Mouse (Mus musculus) Muller cell, postnatal 12 days (primary cell): ENCODE measurements around the gene Masp1.
A peak's percentile ranks its signal among the peaks of the same experiment; 100 is the strongest.

ENCODE experiments used
- DNase-seq: peaks from one replicate; pipeline ENCODE4 v3.0.0-alpha.2; 2015; ENCODE audit errors: inconsistent ontology term

The Masp1 gene

GRCm38 (mm10) chr16:23513401-23513800, 7.2 kb downstream of the Masp1 start:
- no peak for DNase-seq

GRCm38 (mm10) chr16:23511166-23511935, 9.3 kb downstream of the Masp1 start:
- no peak for DNase-seq

DNA sequence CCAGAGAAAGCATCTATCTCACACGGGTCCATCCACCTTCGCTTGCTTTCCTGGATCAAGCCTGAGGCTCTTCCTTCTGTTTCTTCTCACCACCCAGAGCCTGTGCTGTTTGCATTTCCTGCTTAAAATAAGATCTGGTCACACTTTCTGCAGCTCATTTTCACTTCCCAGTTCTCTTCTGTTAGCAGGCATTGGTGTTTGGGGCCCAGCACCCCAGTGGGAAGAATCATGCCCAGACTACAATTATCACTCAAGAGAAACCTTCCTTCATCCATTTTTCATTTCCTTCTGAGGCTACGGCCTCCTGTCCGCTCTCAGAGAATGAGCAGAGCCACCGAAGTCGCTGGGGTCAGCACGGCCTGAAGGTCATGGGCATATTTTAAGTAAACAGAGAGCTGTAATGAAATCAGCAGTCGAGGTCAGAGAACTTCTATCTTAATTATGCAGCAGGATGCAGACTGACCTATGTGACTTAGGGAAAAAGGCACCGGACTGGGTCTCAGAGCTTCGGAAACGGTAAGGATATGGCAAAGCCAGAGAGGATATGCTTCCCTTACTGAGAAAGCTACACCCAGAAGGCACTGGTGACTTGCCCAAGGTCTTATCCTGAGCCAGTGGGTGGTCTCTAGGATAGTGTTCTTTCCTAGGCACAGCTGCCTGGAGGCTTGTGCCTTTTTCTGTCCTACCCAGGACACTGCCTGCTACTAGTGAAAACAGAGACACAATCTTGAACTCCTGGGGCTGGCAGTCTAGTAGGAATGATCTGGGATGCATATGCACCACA, 14.5 kb downstream of the Masp1 start:
- no peak for DNase-seq

DNA sequence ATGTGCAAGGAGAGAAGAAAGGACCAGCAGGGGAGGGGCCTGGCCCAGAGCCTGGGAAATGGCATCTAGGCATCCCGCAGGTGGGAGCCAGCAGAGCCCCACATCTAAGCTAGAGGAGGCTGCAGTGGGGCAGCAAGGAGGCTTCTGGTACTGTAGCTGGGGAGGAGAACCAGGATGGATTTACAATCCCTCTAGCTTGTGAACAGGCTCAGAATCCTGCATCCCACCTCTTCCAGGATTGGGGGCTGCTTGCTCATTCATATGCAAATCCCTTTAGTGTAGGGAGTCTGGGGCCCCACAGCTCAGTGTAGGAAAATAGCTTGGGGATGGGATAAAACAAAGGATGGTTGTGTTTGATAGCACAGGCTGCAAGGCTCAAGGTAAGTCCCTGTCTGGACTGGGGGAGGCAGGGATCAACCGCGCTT, 16.3 kb downstream of the Masp1 start:
- DNase-seq: no peak

DNA sequence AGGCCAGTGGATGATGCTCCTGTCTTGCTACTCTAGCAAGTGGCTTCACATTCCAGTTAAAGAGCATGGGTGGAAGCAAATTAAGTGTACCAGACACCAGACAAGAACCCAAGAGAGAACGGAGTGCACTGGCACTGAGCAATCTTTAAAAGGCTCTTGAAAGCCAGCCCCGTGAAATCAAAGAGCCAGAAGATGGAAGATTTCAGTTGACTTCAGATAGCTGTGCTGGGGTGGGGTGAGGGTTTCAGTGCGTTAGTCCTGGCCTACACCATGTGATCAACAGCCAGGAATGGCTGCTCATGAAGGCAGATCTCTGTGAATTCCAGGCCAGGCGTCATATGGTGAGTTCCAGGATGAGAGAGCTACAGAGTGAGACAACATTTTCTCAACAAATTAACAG, 17.3 kb downstream of the Masp1 start:
- DNase-seq: no peak

GRCm38 (mm10) chr16:23502478-23502877, 18.1 kb downstream of the Masp1 start:
- DNase-seq: no peak

- DNase-seq: no peak
Measured at GRCm38 (mm10) chr16:23501288-23501687, 19.3 kb downstream of the Masp1 start.

DNA sequence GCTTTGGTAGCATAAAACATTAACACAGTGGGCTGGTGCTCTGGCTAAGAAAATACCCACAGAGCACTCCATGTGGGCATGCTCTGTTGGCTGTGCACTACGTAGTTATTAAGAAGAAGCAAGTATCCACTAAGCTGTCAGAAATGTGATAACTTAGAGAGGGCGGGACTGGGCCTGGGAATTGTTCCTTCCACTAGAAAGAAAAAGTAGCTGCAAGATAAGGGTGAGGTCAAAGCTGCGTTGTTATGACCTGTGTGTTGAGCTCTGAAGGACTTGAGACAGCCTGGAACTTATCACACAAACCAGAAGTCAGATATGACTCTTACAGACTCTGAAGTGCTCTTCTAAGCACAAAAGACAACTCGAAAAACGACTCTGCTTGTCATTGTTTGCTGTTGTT, 20.1 kb downstream of the Masp1 start:
- DNase-seq: no peak

GRCm38 (mm10) chr16:23498691-23499131, 21.9 kb downstream of the Masp1 start:
- no peak for DNase-seq

- DNase-seq: no peak
Measured at GRCm38 (mm10) chr16:23497881-23498280, 22.7 kb downstream of the Masp1 start.

- DNase-seq: peak; percentile 91
Measured at GRCm38 (mm10) chr16:23497440-23497839, 23.2 kb downstream of the Masp1 start.

- DNase-seq: no peak
Measured at GRCm38 (mm10) chr16:23496245-23496924, 24.2 kb downstream of the Masp1 start.

DNA sequence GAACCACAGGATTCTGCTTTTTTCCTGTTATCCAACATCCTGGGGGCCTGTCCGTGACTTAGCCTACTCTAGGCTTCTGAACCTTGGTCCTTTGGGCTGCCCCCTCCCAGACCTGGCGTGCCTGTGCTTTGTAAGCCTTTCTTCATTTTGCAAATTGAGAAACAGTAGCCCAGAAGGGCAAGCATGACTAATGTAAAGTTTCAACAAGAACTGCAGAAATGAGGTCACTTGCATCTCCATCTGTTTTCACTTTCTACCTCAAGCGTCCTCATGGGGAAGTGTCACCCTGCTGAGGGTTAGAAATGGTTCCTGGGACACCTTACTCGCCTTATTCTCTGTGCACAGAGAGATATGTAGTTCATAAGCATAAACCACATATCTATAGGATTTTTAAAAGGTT, 27.8 kb downstream of the Masp1 start:
- DNase-seq: no peak

DNA sequence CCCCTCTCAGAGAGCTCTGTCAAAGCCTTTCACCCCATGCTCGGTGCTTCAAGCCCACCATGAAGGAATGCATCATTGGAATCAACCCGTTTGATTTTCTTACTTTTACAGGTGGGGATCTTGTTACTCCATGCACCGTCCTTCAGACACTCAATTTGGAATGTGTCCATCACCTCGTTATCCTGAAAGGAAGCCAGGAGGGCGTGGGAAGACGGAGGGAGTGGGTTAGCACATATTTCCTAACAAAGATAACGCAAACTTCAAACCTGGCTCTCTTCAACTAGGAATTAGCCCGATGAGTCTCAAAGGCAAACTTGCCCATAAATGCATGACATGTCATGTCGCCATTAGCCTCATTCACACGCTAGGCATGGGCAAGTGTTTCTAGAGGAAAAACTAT, 37.3 kb downstream of the Masp1 start:
- DNase-seq: no peak

- no peak for DNase-seq
Measured at GRCm38 (mm10) chr16:23482846-23483245, 37.8 kb downstream of the Masp1 start.

GRCm38 (mm10) chr16:23482218-23482617, 38.4 kb downstream of the Masp1 start:
- DNase-seq: no peak

GRCm38 (mm10) chr16:23479872-23480603, 40.6 kb downstream of the Masp1 start:
- DNase-seq: no peak

GRCm38 (mm10) chr16:23476598-23476997, 44.0 kb downstream of the Masp1 start:
- no peak for DNase-seq

DNA sequence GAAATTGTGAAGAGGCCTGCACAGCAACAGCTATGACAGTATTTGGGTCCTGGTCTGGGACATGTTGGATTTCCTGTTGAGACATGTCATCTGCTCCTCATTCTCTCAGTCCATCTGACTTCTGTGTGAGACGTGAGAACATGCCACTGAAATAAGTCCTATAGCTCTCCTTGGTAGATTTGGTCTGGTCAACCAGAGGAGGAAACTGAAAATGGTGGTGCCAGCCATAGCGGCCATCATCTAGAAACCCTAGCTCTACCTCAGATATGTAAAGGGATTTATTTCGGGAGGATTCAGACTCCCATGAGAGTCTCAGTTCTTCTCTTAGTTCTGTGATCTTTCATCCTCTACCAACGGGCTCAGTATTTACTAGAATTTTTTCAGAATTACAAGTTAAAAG, 45.0 kb downstream of the Masp1 start:
- no peak for DNase-seq

GRCm38 (mm10) chr16:23472046-23472445, 48.6 kb downstream of the Masp1 start:
- DNase-seq: no peak

DNA sequence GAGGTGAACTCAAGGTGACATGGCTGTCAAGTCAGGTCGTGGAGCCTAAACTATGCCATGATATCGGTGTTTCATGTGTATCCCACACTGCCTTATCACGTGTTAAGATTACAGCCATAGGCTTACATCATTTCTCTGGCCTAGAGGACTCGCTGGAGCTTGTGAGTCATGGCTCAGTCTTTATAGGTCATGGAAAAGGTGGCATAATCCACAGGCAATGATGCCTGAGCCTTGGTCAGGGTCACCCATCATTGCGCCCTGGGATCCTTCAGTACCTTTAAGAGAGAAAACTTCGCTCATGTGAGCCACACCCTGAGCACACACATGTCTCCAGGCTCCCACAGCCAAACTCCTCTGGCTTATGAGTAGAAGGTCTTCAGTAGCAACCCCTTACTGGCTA, 49.1 kb downstream of the Masp1 start:
- DNase-seq: no peak
